ENCODE assay signal across 8 mouse cellular contexts in the genomic region with DNA sequence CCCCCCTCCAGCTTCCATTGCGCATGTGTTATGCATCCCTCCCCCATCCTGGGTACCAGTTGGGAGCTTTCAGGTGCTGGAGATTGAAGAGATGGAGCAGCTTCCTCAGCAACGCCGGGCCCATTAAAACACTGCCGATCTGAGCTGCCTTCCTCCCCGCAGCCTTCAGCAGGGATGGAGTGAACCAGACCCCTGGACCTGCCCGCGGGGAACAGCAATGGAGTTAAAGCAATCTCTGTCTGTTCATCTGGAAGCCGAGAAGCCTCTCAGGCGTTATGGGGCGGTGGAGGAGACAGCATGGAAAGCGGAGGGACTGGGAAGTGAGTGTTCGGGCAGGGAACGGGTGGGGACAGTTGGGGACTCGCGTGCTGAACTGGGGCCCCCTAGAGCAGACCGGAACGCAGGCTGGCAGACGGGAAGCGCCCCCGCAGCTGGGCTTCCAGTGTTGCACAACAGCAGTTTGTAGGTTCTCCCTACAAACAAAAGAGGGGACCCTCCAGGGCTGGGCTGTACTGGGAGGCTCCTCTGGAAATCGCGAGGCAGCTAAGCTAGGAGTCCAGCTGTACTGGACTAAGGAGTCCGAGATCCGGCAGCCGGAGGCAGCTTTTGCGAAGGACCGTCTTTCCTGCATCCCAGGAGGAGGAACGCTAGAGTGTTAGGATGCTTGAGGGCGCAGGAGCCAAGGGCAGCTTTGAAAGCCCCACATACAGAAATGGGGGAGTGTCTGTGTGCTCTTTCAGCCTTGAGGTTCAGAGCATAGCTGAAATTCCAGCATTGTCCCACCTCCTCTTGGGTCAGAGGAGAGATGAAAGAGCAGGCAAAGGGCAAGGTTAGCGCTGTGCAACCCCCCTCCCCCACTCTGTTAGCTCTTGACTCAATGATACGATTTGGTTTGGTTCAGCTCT. TPM values are rescaled to one million over a fixed set of nuclear protein-coding genes. Genes with fewer than 3 reads are reported as not detected.
DNase-seq lines count a peak whose midpoint lies in the region; ATAC-seq lines count a peak whose summit lies in the region.

Gene 2900011O08Rik, plus strand, starts transcription at position 31 of the 905 bp plus-strand sequence.
Gene Ifitm7, minus strand, starts transcription at position 315 of the 905 bp plus-strand sequence.

- H3K4me3 ChIP-seq in liver, embryonic 12.5 days = peak within 1 kb of the TSS; percentile 33

- H3K9me3 ChIP-seq in liver, embryonic 12.5 days (replicated peaks) = no peaks in the 10 kb centered on the region

- H3K4me2 ChIP-seq in liver, embryonic 12.5 days = peak within 1 kb of the TSS; percentile 63

- H3K36me3 ChIP-seq in liver, embryonic 12.5 days = no peaks in the 10 kb centered on the region

- H3K4me1 ChIP-seq in liver, embryonic 12.5 days = peaks cover 5% of the 10 kb centered on the region; the same call in 1 of the 2 replicates

- peak; percentile 75 for DNase-seq in heart, adult 11 months
- DNase-seq in heart, postnatal 25 days (ENCODE audit: low spot score) = no peak
- DNase-seq in cerebellum, adult 9-11 months = peak; percentile 74
- peak; percentile 20 to 53 for DNase-seq in frontal cortex, postnatal 10 days (ENCODE audit: low spot score in 2 of 2)
- DNase-seq in kidney, postnatal 4 days = peak; percentile 21 to 38
- peak; percentile 70 to 72 for DNase-seq in right cerebral cortex, adult 2 months (ENCODE audit: low spot score in 2 of 2)
- no peak for DNase-seq in adipocyte (ENCODE audit: low spot score)

- peaks cover 18% of the 10 kb centered on the region for H3K27me3 ChIP-seq in liver, embryonic 12.5 days (replicated peaks)

- H3K9ac ChIP-seq in liver, embryonic 12.5 days = no peak within 1 kb of the TSS

- no peak within 1 kb of the TSS for H3K27ac ChIP-seq in liver, embryonic 12.5 days

- 4% methylated on average over 31 of the region's 31 CpGs for WGBS in liver, embryonic 12.5 days (ENCODE audit: insufficient replicate concordance)

- ATAC-seq in liver, embryonic 12.5 days = peak; percentile 32; the same call in 1 of the 2 replicates

- intact Hi-C loops in heart, postnatal 25 days (cut with DNase I) = no loop called here

RNA-seq across cellular contexts. Expression of gene 2900011O08Rik, which starts in this region (rescaled TPM):
- not detected for total RNA-seq in heart, postnatal 25 days (2021)
- 0.15 and 0.43 TPM in 2 replicates for polyA plus RNA-seq in liver, embryonic 12.5 days (2016; fragmentation: Nextera tagmentation; extraction: Ambion mirVana)

RNA-seq across cellular contexts. Expression of gene Ifitm7, which starts in this region (rescaled TPM):
- not detected for total RNA-seq in heart, postnatal 25 days (2021)
- polyA plus RNA-seq in liver, embryonic 12.5 days (2016; fragmentation: Nextera tagmentation; extraction: Ambion mirVana) = 0.25 TPM in 1 of 2 replicates, not detected in the other

Comparison
In these comparisons a context has a peak if more than half of its experiments do, and no peak if none do; other contexts are left out.
1. DNase-seq: peak in heart, adult 11 months (single experiment), cerebellum, adult 9-11 months (single experiment), frontal cortex, postnatal 10 days (2 of 2), kidney, postnatal 4 days (2 of 2) and right cerebral cortex, adult 2 months (2 of 2); none in heart, postnatal 25 days (single experiment) and adipocyte (single experiment).
2. Peak in ATAC-seq, H3K4me3 ChIP-seq and H3K4me2 ChIP-seq in liver, embryonic 12.5 days; RNA of the genes that start here not detected or under 1 TPM.